7 mouse cellular contexts compared by ENCODE assay signal in genomic region chr11:117541205-117541884, GRCm38 (mm10). TPM values are rescaled to one million over a fixed set of nuclear protein-coding genes. Genes with fewer than 3 reads are reported as not detected.
A peak's percentile ranks its signal among the peaks of the same experiment; 100 is the strongest.
DNase-seq lines count a peak whose midpoint lies in the region; ATAC-seq and TF ChIP-seq lines count a peak whose summit lies in the region.

No protein-coding gene starts in this region.

- H3K4me1 ChIP-seq in lung, adult 2 months (ENCODE audit: control insufficient read depth, insufficient read depth, low read length) = 0 out of 2 replicates have a peak, but pooled peaks cover 2% of the 10 kb centered on the region
- H3K4me1 ChIP-seq in forebrain, embryonic 12.5 days = peaks cover 45% of the 10 kb centered on the region
- peaks cover 27% of the 10 kb centered on the region for H3K4me1 ChIP-seq in hindbrain, embryonic 16.5 days (ENCODE audit: control insufficient read depth, insufficient read depth, low read depth, low read length)
- H3K4me1 ChIP-seq in limb, embryonic 15.5 days = peaks cover 21% of the 10 kb centered on the region

- peak overlapping the region; percentile 22 for H3K4me2 ChIP-seq in forebrain, embryonic 12.5 days
- H3K4me2 ChIP-seq in hindbrain, embryonic 16.5 days (ENCODE audit: low read length) = peak overlapping the region; percentile 31
- H3K4me2 ChIP-seq in limb, embryonic 15.5 days = no peak overlapping the region

- peak; percentile 35 to 67 for DNase-seq in lung, adult 18-20 months
- DNase-seq in lung, adult 2 months = no peak
- DNase-seq in retina, postnatal 7 days (ENCODE audit: low read depth, low spot score) = peak; percentile 30

- H3K4me3 ChIP-seq in lung, adult 2 months (replicated peaks; ENCODE audit: extremely low read depth, low read depth, low read length) = no peak overlapping the region
- H3K4me3 ChIP-seq in forebrain, embryonic 12.5 days (replicated peaks) = no peak overlapping the region
- H3K4me3 ChIP-seq in hindbrain, embryonic 16.5 days (ENCODE audit: low read length) = no peak overlapping the region
- H3K4me3 ChIP-seq in limb, embryonic 15.5 days = no peak overlapping the region

- TF ChIP-seq CTCF in lung, adult 2 months (IDR thresholded peaks at IDR 0.05; ENCODE audit: insufficient read depth, low read length) = no peak

- TF ChIP-seq POLR2A in lung, adult 2 months (IDR thresholded peaks at IDR 0.05; ENCODE audit: borderline replicate concordance, extremely low read depth, low read depth, low read length) = no peak

- WGBS in lung, adult 2 months = 12% methylated on average over 6 of the region's 6 CpGs
- WGBS in forebrain, embryonic 12.5 days = 2% methylated on average over 6 of the region's 6 CpGs
- WGBS in hindbrain, embryonic 16.5 days = 6% methylated on average over 6 of the region's 6 CpGs
- 5% methylated on average over 6 of the region's 6 CpGs for WGBS in limb, embryonic 15.5 days

- H3K27ac ChIP-seq in forebrain, embryonic 12.5 days = peak overlapping the region; percentile 80
- peak overlapping the region; percentile 78 for H3K27ac ChIP-seq in hindbrain, embryonic 16.5 days (ENCODE audit: low read depth, low read length)
- peak overlapping the region; percentile 67 for H3K27ac ChIP-seq in limb, embryonic 15.5 days

- H3K9ac ChIP-seq in forebrain, embryonic 12.5 days = no peak overlapping the region
- no peak overlapping the region for H3K9ac ChIP-seq in hindbrain, embryonic 16.5 days (ENCODE audit: low read depth, low read length)
- no peak overlapping the region for H3K9ac ChIP-seq in limb, embryonic 15.5 days

- no peaks in the 10 kb centered on the region for H3K9me3 ChIP-seq in forebrain, embryonic 12.5 days
- H3K9me3 ChIP-seq in hindbrain, embryonic 16.5 days (ENCODE audit: control insufficient read depth, low read length) = no peaks in the 10 kb centered on the region
- H3K9me3 ChIP-seq in limb, embryonic 15.5 days = no peaks in the 10 kb centered on the region

- peaks cover 11% of the 10 kb centered on the region; the same call in 1 of the 2 replicates for H3K27me3 ChIP-seq in forebrain, embryonic 12.5 days
- no peaks in the 10 kb centered on the region for H3K27me3 ChIP-seq in hindbrain, embryonic 16.5 days (replicated peaks; ENCODE audit: control insufficient read depth, insufficient read depth, low read length)
- no peaks in the 10 kb centered on the region for H3K27me3 ChIP-seq in limb, embryonic 15.5 days

- no peaks in the 10 kb centered on the region for H3K36me3 ChIP-seq in forebrain, embryonic 12.5 days (replicated peaks)
- H3K36me3 ChIP-seq in hindbrain, embryonic 16.5 days (ENCODE audit: control insufficient read depth, insufficient read depth, low read length) = no peaks in the 10 kb centered on the region
- H3K36me3 ChIP-seq in limb, embryonic 15.5 days = no peaks in the 10 kb centered on the region

- peak; percentile 72 for ATAC-seq in forebrain, embryonic 12.5 days (ENCODE audit: low FRiP score)
- peak; percentile 81 for ATAC-seq in hindbrain, embryonic 16.5 days
- 0 out of 2 replicates have a peak, but pooled peaks have one; percentile 65 for ATAC-seq in limb, embryonic 15.5 days (ENCODE audit: insufficient number of reproducible peaks, low FRiP score, low TSS enrichment, low read depth)
- ATAC-seq in erythroblast, adult 5-6 weeks (replicated peaks; ENCODE audit: low FRiP score, poor library complexity, severe bottlenecking) = no peak

RNA-seq across cellular contexts. Expression of gene Gm11733, which starts 57.2 kb away (rescaled TPM):
- not detected in 2 replicates for polyA plus RNA-seq in lung, adult 2 months (2012; rRNA removed)
- 0.20 TPM in 1 of 2 replicates, not detected in the other for polyA plus RNA-seq in forebrain, embryonic 12.5 days (2016; fragmentation: Nextera tagmentation; extraction: Ambion mirVana)
- polyA plus RNA-seq in hindbrain, embryonic 16.5 days (2015; fragmentation: Nextera tagmentation; extraction: Ambion mirVana) = 0.06 TPM in 2 replicates
- polyA plus RNA-seq in limb, embryonic 15.5 days (2015; fragmentation: Nextera tagmentation; extraction: Ambion mirVana) = 0.06 TPM in 1 of 2 replicates, not detected in the other
- not detected in 2 replicates for total RNA-seq in erythroblast, adult 5-6 weeks (2015; ENCODE audit: low replicate concordance)
- not detected in 2 replicates for total RNA-seq in erythroblast, adult 5-6 weeks (2017; ENCODE audit: low replicate concordance)
